Mouse (Mus musculus): ENCODE measurements around the gene Proser2.
"Not testable (repeated sequence)": the region's sequence is repeated elsewhere in the genome, so short reads cannot be mapped to it uniquely, and the experiment has no call there.

The Proser2 gene

DNA sequence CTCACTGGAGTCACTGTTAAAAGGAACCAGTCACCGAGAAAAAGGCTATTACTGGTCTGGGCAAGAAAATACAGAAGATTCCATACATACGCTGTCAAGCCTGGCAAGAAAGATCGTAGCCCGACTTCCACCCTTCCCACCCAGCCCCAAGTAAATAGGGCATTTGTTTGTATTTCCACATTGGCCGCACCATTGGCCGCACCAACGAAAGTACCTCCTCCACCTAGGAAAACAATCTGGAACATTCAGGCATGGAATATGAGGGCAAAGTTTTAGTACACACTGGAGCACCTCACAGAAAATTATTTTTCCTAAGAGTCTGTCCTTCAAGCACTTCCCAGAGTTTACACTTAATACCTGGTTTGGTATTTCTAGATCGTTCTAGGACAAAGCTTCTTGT lies 1.1 kb downstream of the Proser2 start:
- DNase-seq (ENCODE audit: low read depth, low spot score), result no peak

DNA sequence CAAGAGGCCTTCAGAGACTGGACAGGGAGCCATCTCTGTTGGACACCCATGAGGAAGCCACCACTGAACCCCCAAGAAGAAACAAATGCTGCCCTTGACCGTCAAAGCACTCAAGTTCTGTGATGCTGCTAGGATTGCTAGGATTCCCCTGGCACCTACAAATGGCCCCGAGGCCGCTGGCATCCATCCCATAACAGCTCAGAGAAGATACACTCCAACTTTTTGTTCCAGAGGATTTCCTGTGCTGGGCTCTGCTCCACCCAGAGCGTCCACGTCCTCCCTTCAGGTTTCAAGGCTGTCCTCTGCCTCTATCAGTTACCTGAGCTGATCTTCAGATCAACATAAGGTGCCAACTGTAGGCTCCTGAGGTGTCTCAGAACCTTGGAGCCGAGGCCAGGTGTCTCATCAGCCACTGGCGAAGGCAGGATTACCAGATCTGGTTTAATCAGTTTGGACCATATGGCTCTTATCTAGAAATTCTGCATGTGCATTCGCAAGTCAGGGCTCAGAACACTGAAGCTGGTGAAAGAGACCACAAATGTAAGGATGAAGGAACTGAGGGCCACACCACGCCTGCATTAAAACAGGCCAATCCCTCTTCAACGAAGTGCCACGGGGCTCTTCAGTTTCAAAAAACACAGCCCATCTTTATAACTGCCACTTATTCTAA lies 1.7 kb downstream of the Proser2 start:
- DNase-seq (ENCODE audit: low read depth, low spot score), result no peak

DNA sequence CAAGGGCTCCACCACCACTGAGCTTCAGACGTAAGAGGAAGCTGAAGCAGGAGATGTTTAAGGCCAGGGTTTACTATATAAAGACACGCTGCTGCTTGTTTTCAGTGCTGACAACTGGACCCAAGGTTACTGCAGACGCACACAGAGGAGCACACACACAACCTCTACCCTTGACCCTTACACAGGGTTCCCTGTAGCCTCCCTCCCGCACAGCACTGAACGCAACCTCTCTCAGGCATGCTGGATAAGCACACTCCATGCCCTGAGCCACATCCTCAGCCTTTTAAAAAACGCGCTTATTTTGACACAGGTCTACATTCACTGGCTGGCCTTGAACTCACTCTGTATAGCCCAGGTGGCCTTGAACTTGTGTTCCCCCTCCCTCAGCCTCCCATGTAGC lies 7.0 kb downstream of the Proser2 start:
- no peak for DNase-seq (ENCODE audit: low read depth, low spot score)

DNA sequence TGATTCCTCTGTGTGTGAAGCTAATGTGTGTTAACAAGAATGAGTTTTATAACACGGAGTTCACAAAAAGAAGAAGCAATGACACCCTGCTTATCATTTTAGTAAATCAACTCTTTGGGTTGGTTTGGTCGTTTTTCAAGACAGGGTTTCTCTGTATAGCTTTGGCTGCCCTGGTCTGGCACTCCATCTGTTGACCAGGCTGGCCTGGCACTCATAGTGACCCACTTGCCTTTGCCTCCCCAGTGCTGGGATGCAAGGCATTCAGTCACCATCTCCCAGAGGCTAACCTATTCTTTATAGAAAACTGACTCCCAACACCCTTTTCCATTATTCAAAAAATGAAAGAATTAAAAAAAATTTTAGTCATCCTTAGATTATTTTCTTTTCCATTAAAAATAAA lies 8.9 kb downstream of the Proser2 start:
- DNase-seq (ENCODE audit: low read depth, low spot score), result no peak

DNA sequence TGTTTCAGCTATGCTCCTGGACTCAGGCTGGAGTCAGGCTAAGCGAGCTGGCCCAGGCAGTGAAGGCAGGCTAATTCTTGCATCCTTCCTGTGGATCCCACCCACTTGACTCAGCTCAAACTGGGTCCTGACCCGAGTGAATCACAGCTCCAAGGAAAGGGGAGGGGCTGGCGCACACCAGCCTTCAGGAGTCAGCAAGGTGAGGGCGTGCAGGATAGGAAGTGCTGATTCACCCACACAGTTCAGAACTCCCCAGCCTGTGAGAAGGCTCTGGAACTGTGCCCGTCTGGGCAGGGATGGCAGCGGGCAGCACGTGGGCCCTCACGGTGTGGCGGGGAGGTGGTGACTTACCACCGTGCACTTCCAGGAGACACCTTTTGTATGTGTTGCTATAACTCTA lies 11.8 kb downstream of the Proser2 start:
- DNase-seq (ENCODE audit: low read depth, low spot score), result no peak

DNA sequence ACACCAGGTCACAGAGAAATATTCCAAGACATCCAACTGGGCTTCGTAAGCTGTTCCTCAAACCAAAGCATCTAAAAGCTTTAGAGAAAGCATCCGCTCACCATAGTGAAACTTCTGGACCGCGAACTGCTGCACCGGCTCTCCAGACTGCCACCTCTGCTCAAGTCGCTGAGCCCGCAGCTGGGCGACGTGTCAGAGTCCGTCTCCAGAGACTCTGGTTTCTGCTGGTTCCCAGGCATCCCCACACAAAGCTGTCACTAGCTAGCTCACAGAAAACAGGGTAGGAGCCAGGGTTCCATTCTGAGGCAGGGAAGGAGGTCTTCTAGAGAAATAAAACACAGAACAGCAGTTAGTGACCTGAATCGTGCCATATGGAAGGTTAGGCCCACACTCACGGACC lies 16.2 kb downstream of the Proser2 start:
- DNase-seq (ENCODE audit: low read depth, low spot score), result no peak

DNA sequence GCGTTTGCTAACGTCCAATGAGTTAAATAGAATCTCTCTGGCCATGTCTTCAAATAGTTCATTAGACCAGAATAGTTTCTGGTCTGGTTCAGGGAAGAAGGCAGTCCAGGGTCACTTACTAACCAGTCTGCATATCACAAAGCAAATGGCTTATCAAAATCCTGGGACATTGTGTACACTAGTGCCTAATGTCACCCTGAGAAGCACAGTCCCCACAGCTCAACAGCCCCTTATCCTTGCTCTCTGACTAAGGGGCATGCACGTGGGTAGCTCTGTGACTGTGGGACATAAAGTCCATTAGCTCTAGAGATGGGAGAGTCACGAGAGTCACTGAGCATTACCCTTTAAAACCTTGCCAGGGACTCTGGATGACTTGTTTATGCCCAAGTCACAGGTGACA lies 17.4 kb downstream of the Proser2 start:
- DNase-seq (ENCODE audit: low read depth, low spot score), result no peak

DNA sequence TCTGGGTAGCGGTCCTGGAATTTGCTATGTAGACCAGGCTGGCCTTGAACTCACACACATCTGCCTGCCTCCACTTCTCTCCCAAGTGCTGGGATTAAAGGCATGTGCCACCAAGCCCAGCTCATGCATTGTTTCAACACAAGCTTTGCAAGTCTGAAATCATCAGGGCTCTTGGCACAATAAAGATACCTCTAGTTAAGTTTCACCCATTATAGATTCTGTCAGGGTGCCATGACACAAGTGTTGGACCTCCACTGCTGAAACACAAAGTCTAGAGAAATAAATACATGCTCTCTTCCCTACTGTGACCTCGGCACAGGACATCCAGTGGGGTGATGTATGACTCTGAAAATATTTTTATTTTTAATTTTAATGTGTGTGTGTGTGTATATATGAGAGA lies 24.6 kb downstream of the Proser2 start:
- DNase-seq (ENCODE audit: low read depth, low spot score), result no peak

DNA sequence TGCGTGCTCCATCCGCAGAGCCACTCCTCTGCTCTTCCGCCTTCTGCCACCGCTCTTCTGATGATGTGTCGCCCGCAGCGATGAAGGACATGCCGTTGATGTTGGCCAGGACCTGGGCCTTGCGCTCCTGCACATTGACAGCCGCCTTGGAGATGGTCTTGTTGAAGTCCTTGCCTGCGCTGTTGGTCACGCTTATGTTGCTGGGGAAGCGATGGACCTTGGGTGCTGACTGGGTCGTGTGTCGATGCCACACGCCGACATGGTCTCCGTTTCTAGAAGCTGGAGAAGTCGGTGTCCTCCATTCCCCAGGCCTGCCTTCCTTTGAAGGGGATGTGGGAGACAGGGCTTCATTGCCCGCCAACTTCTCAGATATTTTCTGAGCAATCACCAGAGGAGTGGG lies 29.3 kb downstream of the Proser2 start:
- no peak for DNase-seq (ENCODE audit: low read depth, low spot score)

DNA sequence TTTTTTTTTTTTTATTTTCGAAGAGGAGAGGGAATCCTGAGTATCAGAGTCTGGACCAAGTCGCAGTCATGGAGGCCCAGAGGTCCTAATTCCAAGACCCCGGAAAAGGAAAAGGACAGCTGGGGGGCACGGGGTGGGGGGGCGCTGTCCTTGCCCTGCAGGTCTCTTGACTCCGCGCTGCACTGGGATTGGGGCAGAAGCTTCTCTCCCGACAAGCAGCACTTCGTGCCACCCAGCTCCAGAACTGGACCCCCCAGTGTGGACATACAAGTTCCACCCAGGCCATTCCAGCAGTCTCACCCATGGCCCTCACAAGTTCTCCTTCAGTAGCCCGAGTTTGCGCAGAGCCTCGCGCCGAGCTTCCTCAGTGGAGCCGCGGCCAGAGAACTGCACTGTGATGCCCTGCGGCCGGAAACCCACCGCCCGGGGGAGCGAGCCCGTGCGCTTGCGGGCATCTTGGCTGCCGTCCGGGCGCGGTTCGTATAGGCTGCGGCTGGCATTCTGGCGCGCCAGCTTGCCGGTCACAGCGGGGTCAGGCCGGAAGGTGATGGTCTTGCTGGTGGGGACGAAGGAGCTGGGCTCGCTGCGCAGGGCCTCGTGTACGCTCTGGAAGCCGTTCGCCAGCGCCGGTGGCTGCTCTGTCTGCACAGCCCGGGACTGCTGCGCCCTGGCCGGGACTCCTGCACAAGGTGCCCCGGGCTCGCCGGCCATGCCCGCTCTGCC lies 29.8 kb downstream of the Proser2 start:
- no peak for DNase-seq (ENCODE audit: low read depth, low spot score)

DNA sequence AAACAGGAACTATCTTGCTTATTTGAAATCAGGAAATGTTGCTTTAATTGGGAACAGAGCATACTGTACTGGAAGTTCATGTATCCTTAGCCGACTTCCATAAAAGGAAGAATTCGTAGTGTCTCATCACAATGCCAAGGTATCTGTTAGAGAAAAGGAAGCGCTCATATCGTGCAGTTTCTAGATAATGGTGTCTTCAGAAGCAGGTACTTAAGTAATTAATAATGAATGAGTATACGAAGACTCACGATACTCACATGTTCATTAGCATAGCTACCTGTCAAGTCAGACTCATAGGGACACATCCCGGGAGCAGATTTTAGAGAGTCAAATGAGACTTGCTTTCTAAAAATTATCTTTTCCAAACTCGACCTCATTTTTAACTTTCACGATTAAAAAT lies 30.6 kb downstream of the Proser2 start:
- DNase-seq (ENCODE audit: low read depth, low spot score), result no peak

DNA sequence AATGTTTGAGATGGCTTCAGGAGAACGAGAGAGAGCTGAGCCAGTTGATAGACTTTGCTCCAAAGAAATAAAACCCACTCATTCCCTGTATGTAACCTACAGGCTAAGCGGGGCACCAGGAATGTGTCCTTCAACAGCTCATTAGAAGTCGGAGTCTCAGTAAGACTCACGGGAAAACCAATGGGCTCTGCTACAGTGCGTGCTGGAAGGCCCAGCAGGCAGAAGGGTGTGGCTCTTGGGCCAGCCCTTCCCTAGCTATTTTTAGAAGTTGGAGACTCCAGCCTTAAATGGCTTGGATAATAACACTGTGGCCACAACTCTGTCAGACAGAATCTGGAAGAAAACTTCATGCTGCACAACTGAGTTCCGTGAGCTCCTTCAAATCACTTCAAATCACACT lies 31.1 kb downstream of the Proser2 start:
- DNase-seq (ENCODE audit: low read depth, low spot score), result no peak

DNA sequence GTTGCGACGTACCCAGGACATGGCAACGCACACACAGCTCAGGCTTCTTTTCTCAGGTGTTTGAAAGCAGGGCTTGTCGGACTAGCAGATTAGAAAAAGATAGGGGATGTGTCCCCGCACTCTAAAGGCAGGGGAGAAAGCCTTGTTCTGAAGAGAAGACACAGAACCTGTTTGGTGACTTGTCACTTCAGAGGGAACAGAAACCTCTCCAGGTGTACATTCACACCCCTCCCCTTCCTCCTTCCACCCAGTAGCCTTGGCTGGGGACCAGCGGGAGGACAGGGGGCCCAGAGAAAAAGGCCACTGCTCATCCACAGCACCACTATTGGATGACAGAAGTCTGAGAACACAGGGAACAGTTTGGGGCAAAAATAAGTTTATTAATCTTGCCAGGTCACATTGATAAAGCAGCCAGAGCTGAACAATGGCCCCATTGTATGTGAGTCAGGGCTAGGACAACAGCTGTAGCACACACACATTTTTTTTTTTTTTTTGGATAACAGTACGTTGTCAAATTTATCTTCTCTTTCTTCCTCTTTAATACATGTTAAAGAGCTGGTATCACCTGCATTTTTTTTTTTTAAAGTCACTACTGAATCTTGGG lies 32.8 kb downstream of the Proser2 start:
- no peak for DNase-seq (ENCODE audit: low read depth, low spot score)

DNA sequence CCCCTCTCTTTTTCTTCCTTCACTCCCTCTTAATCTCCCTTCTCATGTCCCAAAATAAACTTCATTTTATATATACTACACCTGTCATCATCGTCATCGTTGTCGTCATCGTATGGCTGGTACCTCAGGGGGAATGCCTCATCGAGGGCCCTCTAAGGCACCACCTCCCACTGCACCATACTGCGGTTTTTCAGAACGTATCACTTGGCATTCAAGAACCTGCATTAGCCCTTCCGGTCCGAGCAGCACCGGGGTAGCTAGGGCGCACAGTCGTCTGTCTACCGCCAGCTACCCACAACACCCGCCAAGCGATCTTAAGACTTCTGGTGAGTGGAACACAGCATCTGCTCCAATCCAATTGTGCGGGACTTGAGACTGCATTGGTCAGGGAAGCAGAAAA lies 40.1 kb downstream of the Proser2 start:
- DNase-seq (ENCODE audit: low read depth, low spot score), result not testable (repeated sequence)

DNA sequence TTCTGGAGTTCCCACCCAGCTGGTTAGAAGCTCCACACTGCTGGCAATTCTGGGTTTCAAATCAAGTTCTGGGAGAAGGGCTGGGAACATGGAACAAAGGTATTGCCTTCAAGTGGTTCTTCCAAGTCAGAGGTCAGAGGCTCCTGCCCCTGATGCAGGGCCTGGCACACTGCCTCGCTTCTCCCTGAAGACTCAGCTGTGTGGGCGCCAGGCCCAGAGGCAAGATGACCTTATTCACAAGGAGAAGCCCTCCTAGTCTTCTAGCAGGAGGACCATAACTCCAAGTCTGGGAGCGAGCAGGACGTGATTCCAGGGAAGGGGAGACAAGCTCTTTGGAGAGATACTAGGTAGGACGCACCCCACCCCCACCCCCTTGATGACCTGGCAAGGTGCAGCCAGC lies 42.9 kb downstream of the Proser2 start:
- no peak for DNase-seq (ENCODE audit: low read depth, low spot score)

DNA sequence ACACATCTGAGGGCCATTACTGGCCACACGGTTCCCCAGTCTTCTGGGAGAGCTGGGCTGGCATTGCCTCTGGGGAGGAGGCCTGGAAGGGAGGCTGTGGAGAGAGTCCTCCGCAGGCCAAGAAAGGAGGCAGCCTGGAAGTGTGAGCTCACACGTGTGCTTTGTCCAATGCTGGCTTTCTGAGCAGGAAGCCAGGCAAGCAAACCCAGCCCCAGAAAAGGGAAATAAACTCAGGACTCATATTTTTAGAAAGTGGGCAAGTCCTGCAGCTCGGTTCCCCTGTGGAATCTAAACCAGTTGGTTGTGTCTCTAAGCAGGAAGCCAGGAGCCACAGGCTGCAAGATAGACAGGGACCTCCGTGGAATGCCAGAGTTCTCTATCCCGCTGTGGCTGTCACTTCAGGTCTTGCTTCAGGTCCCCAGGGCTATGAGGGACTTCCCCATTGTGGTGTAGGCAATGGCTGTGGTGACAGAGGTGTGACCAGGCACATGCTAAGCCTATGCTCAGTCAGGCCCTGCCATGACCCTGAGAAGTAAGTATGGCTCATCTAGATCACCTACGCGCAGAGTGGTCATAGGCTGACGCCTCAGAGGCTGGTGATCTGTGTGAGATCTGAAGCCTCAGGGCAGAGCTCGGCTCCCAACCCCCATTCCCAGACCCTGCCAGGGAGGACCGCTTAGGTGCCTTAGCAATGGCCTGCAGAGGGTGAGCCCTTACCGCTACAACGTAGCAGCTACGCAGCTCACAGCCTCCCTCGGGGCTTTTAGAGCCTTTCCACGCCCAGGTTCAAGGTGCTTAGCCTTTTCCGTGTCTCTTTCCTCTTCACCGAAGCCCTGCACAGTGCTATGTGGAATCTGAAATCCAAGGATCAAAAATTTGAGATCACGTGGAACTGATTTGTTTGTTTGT lies 44.1 kb downstream of the Proser2 start:
- no peak for DNase-seq (ENCODE audit: low read depth, low spot score)

DNA sequence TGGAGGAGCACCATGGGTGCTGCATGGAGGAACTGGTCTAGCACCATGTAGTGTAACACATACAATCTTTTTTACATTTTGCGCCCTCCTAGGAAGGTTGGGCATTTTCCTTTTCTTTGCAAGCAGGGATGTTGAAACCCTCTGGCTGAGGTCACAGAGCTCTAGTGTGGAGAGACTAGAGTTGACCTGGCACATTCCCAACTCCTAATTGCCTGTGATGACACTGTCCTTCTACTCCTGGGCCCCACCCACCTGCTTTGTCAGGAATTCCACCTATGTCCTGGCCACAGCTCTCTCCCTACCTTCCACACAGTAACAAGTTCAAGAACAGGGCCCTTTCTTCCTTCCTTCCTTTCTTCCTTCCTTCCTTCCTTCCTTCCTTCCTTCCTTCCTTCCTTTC lies 46.3 kb downstream of the Proser2 start:
- no peak for DNase-seq (ENCODE audit: low read depth, low spot score)

DNA sequence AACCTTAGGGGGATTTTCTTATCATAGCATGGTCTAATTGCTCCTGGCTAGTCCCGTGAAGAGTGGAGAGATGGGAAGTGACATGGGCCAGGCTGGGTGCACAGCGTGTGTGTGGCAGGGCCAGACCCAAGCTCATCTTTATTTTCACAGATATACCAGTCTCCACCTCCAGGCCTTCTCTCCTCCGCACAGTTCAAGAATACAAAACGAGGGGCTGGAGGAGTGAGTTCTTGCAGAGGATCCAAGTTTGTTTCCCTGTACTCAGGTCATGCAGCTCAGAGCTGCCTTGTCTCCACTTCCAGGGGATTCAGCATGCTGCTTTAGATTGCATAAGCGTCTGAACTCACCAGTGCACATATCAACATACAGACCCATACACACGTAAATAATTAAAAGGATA lies 47.4 kb downstream of the Proser2 start:
- DNase-seq (ENCODE audit: low read depth, low spot score), result no peak

DNA sequence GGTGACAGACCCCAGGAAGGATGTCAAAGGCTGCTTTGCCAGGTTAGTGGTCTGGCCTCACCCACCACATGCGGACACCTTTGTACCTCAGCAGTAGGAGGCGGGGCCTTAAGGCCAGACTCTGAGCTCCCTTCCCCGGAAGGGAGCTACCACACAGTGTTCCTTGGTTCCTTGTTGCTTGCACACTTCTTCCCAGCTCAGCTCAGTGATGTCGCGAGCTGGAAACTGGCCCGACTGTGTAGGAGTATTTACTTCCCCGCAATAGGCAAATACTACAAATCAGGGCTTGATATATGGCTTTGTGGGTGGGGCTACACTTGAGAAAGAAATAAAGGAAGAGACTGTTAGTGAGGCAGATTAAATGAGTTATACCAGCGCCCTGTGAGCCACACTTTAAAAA lies 48.9 kb downstream of the Proser2 start:
- no peak for DNase-seq (ENCODE audit: low read depth, low spot score)

DNA sequence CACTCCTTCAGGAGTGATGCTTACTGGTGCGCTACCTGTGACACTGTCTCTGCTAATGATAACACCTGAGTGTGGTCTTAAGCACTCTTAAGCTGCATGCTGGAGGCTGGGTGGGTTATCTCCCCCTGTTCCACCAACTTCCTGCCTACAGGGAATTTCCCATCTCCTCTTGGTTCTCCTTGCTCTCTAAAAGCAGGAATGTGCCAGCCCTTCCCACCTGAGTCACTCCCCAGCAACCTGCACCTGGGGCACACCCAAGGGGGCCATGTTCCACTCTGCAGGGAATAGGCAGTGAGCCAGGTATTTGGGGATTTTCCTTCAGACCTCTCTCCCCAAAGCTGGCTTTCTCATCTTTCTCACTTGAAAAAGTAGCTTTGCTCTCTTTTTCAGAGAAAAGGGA lies 50.0 kb downstream of the Proser2 start:
- no peak for DNase-seq (ENCODE audit: low read depth, low spot score)

DNA sequence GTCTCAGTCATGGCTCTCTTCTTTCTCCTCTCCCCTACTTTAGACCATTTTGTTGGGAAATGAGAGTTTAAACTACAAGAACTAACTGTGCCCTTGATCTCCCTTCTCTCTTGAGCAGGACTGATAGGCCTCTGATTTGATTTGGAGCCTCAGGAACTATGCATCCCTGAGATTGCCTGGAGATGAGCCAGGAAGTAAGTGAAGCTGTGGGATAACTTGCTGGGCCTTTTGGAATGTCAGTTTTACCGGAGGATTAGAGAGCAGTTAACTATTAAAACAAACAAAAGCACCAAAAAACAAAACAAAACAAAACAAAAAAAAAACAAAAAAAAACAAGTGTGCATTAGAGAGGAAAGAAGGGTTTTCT lies 54.5 kb downstream of the Proser2 start:
- no peak for DNase-seq (ENCODE audit: low read depth, low spot score)

DNA sequence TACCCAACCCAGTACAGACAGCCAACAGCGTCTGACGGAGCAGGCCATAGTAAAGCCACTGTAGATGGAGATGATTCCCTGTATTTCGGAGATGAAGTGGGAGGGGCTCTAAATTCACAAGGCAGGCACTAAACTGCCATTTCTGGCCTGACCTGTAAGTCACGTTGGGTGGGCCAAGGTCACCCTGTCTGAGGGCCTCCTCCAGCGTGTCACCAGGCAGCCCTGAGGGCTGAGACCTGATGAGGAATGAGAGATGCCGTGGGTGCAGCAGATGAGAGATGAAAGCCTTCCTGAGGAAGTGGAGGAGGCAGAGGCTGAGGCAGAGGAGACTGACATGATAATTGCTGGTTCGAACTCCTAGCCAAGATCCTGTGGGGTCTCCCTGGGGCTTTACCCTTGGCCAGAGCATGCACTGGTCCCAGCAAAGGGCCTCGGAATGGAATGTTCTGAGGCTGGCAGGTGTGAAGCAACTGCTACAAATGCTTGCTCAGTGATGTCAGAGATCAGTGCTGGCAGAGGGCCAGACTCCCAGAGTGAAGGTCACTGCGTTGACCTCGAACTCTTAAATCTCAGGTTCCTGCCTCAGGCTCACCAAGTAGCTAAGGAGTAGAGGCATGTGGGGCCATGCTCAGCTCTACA lies 55.0 kb downstream of the Proser2 start:
- no peak for DNase-seq (ENCODE audit: low read depth, low spot score)

Measured in CD4-positive helper T cell, adult 2 months (primary cell).